Mouse (Mus musculus) right cerebral cortex, postnatal 14 days (tissue): ENCODE measurements around the gene Tpm1.

ENCODE experiments used
- DNase-seq: peaks from one replicate; pipeline ENCODE4 v3.0.0; 2022

Tpm1 gene

DNA sequence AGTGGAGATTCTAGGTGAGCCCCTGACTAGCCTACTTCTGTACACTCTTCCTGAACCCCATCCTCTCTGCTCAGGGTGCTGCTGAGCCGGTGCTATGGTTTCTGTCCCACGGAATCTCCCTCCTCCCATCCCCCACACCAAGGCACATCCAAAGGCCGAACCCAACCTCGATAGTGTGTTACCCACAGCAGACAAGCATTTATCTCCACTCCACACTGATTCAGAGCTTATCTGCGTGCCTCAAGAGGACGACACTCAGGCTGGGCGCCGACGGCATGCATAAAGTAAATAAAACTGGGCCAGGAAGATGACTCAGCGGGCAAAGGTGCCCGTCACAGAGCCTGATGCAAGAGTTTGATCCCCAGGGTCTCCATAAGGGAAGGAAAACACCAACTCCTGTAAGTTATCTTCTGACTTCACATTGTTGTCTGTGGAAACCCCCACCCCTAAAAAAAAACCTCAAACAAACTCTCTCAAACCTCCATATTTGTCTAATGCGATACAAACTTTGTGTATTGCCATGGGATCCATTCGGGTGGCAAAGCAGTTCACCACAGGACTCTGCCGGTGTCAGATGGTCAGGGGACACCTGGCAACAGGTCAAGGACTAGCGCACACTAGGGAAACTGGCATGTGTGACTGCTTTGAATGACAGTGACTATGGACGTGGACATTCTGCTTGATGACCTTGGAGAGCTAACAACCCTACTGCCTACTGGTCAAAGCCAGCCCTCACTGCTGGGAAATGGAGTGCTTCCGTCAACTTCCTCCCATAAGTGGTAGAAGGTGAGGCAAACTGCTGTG is 24.1 kb downstream of the Tpm1 start:
- no peak for DNase-seq

DNA sequence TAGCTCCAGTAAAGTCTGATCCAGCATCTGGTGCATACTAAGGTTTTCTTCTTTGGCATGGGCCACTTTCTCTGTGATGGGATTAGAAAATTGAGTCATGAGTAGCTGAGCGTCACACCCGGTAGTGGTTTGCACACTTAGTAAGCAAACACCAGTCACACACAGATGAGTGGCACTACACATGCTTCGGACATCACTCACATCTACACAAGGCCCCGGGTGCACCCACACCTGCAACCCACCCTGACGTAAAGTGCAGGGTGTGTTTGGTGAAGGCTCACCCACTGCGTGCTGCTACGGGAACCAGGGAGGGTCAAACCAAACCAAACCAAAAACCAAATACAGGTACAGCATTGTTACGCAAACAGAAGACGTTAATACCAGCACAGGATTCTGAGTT is 25.8 kb downstream of the Tpm1 start:
- DNase-seq, result no peak

DNA sequence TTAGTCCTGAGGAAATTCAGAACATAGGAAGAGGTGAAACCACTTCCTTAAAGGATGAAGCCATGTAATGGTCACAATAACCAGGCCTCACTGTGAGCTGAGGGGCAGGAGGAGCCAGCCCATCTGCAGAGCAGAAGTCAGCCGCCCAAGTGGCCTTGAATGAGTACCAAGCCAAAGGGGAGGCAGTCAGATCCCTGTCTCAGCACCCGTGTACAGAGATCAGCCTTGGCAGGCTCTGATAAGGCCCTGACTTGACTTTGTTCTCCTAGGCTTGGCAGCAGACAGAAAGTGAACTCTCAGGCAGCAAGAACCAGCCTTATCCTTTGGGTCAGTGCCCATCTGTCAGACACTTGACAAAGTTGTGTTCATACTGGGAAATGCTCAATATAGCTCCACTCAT is 29.1 kb downstream of the Tpm1 start:
- no peak for DNase-seq

DNA sequence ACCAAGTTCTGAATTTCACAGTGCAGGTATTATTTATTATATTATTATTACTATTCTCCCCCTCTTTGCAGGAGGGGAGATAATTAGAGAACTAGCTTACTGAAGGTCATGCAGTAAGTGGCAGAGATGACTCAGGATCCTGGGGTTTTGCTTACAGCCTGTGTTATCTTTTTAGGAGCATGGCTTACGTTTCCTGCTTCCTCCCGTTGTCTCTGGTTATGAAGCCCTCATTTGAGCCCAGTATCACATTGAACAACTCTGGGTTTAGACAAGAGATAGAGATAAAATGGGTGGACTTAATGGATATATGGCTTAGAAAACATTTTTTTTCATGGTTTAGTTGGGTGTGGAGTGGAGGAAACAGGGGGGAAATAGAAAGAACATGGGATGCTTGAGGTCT is 35.7 kb downstream of the Tpm1 start:
- no peak for DNase-seq

DNA sequence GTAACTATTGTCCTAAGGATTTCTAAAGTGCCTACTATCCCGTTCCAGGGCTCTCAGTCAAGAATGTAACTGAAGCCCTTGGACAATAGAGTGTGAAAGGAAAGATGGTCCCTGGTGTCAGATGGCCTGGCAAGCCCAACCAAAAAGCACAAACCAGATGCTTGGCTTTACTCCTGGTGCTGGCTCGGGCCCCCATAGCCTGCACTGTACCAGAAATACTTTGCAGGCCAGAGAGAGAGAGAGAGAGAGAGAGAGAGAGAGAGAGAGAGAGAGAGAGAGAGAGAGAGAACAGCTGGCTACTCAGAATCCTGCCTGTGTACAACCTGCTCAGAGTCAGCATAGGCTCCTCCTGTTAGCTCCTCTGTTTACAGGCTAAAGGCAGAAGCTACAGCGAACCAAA is 36.7 kb downstream of the Tpm1 start:
- no peak for DNase-seq

DNA sequence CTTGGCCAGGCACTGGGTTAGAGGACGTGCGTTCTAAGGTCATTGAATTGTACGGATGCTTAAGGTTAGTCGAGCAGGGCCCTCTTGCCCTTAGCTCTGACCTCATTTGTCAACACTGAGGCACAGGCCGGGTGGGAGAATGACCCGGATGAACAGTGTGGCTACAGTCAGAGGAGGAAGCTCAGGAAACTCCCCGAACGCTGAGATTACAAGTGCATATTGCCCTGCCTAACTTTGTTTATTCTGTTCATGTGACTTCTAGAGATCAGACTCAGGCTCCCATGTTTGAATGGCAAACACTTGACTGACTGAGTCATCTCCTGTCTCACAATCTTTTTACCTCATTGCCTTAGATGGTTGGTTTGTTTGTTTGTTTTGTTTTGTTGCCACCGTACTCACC is 37.7 kb downstream of the Tpm1 start:
- DNase-seq, result no peak

DNA sequence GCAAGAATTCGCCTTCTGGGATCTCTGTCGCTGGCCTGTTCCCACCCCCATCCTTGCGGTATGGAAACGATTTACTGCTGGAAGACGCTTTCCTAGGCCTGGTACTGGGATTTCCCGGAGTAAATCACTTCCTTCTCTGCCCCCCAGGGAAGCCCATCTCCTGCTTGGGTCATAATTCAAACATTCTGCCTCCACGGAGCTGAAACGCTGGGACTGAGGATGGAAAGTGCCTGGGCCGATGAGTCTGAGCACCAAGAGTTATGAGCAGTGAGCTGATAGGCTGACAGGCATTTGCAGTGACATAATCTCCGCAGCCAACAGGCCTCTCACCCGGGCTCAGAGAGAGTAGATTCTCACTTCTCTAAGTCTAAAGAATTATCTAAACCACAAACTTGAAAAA is 40.4 kb downstream of the Tpm1 start:
- DNase-seq, result no peak

DNA sequence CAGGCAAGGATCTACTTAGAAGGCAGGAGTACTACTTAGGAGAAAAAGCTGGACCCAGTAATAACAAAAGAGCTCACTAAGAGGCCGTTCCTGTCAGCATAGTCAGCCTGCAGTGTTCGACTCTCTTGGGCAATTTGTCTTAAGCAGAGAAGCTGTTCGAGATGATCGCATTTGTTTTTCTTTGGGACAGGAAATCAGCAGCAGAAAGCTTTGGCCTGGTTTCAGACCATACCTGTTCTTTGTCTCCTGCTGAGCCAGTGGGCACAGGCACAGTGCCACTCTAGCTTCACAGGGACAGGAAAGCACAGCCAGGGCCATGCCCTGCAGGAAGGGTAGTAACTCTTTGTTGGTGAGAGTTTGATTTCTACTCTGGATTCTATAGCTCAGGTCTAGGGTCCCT is 42.8 kb downstream of the Tpm1 start:
- DNase-seq, result no peak

DNA sequence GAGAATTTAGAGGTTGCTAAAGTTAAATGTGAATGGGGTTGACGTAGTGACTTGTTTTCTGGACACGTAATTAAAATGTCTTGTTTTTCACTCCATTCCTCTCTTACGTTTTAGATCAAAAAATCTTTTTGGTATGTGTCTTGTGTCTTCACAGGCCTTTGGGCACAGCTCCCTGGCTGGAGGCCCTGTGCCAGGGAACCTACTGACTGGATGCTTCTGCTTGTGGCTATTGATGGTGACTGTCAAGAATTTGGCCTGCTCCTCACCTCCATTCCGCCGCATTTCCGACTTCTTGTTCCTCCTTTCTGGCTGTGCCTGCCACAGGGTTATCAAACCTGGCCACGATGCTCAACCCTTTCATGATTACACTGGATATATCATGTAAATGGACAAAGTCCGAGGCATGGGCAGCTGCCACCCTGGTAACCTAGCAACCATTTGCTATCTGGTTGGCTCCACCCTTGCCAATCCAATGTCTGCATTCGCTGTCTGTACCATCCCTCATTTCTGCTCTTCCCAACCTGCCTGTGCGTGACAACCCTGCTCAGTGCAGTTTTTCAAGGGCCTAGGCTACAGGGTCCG is 44.0 kb downstream of the Tpm1 start:
- DNase-seq, result no peak

DNA sequence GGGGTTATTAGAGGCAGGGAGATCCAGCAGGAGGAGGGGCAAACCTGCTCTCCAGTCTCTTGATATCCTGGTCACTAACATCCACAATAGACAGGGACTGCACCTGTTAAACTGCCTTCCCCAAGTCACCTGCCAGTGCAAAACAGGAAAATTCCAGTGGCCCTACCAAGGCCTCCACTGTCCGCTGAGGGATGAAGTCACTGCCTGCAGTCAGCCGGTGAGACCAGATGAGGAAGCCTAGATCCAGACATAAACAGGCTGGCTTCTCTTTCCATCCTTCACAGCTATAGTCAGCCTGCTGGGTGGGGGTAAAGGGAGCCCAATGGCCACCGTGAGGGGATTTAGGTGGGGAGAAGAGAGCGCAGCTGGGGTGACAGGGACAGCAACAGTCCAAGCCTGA is 45.5 kb downstream of the Tpm1 start:
- no peak for DNase-seq

DNA sequence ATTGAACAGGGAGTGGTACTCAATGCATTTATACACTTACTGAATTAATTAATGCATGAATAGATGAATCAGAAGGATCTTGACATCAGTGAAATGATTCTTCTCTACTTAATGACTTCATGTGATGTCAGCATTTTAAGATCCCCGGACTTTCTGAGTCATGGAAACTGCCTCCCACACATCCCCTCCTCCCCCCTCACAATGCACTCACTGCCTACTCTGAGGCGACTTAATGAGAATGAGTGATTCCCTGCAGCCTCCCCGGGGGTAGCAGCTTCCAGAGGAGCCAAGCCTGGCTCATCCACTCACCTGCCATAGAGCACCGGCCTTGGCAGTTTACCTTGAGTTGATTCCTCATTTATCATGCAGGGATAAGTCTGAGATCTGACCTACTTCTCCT is 46.0 kb downstream of the Tpm1 start:
- DNase-seq, result no peak

DNA sequence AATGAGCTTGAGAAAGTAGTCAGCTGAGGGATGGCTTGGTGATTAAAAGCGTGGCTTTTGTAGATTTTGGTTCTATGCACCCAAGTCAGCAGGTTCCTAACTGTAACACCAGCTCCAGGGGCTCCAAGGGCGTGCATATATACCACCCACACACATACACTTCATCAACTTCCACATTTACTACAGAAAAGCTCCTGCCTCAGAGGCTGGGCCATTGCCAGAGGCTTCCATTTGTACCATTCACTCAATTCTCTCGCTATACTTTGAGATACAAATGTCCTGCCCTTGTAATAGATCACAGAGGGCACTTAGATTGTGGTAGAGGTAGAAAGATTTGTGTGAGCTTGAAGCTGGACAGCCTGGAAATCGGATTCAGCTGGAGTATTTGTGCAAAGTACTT is 47.7 kb downstream of the Tpm1 start:
- DNase-seq, result no peak

DNA sequence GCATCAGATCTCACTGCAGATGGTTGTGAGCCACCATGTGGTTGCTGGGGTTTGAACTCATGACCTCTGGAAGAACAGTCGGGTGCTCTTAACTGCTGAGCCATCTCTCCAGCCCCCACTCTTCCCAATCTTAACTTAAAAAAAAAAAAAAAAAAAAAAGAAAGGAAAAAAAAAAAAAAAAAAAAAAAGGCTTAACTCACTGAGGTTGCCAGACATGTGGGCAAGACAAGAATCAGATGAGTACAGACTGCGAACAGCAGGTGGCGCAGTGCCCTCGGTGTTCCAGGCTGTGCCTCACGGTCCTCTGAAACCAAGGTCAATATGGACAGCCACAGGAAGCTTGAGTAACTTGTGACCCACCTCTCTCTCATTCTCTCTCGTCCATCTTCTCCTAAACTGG is 48.2 kb downstream of the Tpm1 start:
- DNase-seq, result peak; percentile 77

DNA sequence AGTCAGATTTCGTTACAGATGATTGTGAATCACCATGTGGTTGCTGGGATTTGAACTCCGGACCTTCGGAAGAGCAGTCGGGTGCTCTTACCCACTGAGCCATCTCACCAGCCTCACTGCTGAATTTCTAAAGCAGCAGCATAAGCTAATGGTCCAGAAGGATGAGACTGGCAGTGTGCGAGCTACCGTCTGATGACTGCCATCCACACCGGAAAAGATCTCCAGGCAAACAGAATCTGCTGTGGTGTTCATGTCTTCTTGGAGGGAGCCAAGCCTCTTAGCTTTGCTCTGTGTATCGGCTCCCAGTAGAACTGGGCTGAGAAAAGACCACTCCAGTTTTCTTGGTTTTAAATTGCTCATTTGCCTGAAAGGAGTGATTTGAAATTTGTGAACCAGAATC is 49.5 kb downstream of the Tpm1 start:
- DNase-seq, result no peak

DNA sequence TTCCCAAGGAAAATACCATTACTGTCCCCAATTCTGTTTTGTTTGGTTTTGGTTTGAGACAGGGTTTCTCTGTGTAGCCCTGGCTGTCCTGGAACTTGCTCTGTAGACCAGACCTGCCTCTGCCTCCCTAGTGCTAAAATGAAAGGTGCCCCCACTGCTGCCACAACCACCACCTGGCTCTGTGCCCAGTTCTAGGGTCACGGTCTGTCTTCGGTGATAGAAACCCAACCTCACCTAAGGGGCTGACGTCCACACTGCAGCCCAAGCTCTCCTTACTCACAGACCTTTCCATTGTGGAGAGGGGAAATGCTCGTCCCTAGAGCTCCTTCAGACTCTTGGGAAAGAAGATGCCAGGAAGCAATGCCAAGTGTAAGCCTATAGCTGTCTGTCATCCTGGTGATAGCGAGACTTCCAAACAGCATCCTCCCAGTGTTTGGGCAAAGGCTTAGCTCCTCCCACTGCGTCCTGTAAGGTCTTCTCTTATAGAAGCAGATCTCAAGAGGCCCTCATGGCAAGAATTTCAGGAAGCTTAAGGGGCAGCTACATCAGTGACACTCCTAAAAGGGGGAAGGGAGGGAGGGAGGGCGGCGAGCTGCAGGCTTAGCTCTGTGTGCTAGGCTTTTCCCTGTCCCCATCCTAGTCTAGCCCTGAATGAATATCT is 57.3 kb downstream of the Tpm1 start:
- no peak for DNase-seq

DNA sequence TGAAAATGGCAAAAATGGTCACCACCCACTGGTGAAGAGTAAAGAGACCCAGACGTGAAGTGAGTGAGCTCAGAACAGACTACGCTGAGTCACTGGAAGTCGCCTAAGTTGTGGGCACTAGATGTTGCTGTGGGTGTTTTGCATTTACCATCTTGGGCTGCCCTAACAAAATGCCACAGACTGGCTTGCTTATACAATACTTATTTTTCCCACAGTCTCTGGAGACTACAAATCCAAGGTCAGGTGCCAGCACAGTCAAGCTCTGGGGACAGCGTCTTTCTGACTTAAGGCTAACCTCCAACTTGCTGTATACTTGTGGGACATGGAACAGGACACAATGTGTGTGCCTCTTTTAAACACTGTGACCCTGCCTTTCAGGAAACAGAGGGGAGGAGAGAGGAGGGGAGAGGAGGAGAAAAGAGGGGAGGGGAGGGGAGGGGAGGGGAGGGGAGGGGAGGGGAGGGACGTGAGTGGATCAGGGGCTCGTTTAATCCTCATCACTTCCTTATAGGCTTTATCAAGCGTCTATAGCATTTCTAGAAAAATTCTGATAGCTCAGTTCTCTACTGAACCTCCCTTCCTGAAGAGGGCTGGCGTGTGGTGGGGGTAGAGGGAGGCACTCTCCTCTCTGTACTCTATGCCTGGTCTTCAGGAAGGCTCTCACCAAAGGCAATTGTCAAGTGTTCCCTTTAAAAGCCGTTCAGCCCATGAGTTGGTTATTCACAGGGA is 58.0 kb downstream of the Tpm1 start:
- DNase-seq, result no peak

DNA sequence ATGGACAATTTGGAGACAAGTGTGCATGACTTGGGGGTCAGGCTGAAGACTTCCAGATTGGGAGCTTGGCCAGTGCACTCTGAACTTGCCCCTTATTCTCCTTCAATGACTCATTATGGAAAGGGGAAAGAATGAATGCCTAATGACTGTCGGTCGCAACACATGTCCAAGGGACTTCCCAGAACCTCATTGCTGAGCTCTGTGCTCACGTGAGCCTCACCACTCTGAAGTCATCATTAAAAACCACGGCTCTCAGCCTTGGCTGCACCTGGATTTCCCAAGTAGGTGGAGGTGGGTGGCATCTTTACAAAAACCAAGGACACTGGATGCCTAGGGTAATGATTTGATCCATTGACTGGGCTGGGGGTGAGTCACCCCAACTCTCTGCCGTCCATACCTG is 59.2 kb downstream of the Tpm1 start:
- DNase-seq, result no peak

DNA sequence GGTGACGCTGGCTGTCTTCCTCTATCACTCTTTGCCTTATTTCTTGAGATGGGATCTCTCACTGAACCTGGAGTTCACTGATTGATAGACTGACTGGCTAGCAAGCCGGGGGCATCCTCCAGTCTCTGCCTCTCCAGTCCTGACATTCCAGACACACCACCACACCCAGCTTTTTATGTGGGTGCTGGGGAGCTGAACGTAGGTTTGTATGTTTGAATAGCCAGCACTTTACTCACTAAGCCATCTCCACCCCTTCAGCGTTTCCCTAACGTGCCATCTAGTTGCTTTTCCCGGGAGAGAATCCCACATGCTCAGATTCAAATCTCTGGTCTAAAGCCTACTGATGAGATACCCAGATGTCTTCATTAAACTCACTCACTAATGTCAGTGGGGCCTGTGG is 59.6 kb downstream of the Tpm1 start:
- no peak for DNase-seq

DNA sequence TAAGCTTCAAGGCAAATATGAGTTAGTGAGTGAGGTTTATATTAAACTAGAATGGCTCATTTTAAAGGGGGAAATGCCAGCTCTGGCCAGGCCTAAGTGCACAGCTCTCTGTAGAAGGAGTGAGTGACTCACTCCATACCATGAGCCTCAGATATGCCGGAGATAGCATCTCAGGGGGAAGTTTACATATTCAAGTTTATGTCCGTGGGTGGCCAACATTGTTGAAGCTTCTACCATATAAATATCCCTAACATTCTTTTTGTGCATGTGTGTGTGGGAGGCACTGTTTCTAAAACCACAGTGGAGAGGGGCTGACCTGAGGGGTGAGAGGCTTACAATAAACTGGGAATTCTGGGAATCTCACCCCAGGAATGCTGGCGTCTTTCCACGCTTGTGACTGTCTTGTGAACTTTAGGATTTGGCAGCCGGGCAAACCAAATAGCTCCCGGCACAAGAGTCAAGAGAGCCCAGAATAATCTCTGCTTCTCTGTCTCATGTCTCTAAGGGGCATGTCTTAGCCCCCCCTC is 60.3 kb downstream of the Tpm1 start:
- no peak for DNase-seq

DNA sequence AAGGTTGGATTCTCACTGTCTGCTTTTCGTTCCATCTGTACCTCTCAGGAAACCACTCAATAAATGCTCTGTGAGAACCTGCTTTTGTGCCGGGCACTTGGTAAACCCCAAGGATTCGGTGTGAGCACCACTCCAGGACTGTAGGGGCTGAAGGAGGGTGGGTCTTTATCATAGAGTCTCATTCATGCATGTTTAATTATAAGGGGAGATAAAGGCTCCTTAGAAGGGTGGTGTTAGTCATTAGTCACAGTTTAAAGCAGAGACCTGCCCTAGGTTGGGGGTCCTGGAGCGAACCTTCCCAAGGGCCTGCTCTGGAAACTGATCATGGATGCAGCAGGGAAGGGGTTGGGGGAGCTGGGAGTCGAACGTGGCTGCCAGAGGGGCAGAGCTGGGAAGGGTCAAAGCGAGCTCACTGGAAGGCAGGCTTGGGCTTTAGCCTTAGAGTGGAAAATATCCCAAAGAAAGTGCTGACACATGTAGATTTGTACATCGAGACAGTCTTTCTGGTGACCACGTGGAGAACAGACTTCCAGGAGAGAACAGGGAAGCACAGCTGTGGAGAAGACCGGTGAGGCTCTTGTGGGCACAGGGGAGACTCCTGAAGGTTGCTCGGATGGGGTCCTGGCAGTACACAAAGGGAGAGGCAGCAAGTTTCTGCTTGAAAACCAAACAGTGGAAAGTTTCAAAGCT is 60.9 kb downstream of the Tpm1 start:
- no peak for DNase-seq

DNA sequence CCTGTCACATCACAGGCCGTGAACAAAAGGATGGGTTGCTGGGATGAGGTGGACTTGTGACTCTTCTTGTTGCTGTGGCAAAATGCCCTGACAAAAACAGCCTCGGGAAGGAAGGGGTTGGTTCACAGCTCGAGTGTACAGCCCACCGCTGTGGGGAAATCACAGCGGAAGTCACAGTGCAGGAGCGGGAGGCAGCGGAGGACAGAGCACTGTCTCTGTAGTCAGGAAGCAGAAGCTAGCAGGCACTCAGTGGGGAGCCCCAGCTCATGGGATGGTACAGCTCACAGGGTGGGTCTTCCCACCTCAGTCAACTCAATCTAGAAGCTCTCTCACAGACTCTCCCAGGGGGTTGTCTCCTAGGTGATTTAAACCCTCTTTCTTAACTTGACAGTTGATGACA is 63.8 kb downstream of the Tpm1 start:
- no peak for DNase-seq

DNA sequence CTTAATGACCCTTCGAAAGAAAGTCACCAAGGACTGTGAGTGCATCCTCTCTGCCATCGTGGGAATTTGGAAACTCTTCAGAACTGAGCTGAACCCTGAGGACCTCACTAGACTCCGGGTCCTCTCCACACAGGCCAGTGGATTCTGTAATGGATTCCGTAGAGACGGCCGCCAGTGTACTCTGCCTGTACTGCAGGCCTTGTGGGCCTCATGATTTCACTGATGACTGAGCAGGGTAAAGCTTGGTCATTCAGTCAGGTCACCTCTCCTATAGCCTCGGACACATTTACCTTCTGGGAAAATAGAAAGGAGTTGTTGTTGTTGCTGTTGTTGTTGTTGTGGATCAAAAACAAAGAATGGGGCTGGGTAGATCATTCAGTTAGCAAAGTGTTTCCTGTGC is 67.1 kb downstream of the Tpm1 start:
- DNase-seq, result no peak

DNA sequence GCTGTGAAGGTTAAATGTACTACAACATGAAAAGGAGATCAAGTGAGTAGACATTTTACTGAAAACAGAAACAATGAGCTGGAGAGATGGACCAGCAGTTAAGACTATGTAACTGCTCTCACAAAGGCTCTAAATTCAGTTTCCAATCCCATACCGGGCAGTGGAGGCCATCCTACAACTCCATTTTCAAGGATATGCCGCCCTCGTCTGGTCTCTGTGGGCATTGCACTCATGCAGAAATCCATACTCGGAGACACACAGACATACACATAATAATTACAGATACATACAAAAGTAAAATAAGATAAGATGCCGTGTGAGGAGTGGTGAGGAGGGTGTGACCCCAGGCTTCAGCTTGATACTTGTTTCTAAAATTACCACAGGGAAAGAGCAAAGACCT is 68.7 kb downstream of the Tpm1 start:
- DNase-seq, result peak; percentile 81
